Mouse (Mus musculus): Measurements from ENCODE around the gene Smim5.

Smim5 gene

GRCm38 (mm10) chr11:115920110-115920818, 20.5 kb downstream of the Smim5 start:
- intact Hi-C loops (cut with DNase I), result no loop called here

GRCm38 (mm10) chr11:115921986-115922385, 22.2 kb downstream of the Smim5 start:
- intact Hi-C loops (cut with DNase I), result no loop called here

GRCm38 (mm10) chr11:115929031-115929430, 29.3 kb downstream of the Smim5 start:
- intact Hi-C loops (cut with DNase I), result no loop called here

GRCm38 (mm10) chr11:115929818-115930217, 30.1 kb downstream of the Smim5 start:
- intact Hi-C loops (cut with DNase I), result loop anchor here (10.0 kb wide), 1 partner anchor 195 kb away; the partner anchor contains the start of gene Trim47

GRCm38 (mm10) chr11:115931235-115931634, 31.5 kb downstream of the Smim5 start:
- intact Hi-C loops (cut with DNase I), result loop anchor here (10.0 kb wide), 1 partner anchor 194 kb away; the partner anchor contains the start of gene Trim47

DNA sequence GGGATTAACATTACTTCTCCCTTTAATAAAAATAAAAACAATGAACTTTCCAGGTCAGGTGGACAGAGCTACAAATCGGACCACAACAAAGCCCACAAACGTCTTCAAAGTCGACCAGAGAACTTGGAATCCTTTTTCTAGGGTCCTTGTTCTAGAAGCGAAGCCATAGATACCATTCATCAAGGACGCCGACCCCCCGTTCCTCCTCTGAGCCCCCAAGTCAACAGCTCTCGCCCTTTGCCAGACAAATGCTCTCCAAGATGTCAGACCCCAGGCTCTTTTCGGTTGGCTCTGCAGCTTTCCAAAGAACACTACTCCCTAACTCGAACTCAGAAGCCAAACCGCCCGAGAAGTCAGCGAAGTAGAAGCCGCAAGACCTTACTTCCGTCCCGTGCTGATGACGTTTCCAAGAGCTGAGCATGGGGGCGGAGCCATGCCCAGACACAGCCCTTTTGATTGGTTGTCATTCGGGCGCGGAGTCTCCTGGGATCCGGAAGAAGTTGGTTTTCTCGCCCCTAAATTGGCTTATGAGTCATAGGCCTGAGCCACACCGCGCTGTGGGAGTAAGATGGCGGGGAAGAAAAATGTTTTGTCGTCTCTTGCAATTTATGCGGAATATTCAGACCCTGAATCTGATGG, 33.5 kb downstream of the Smim5 start, which contains the start of the genes Sap30bp and Recql5:
Gene Sap30bp, plus strand, starts transcription at position 175 of the 639 bp plus-strand sequence.
Gene Recql5, minus strand, starts transcription at position 370 of the 639 bp plus-strand sequence.
- intact Hi-C loops (cut with DNase I), result loop anchor here (10.0 kb wide), 1 partner anchor 192 kb away; the partner anchor contains the start of gene Trim47

GRCm38 (mm10) chr11:115933747-115934110, 34.0 kb downstream of the Smim5 start:
- intact Hi-C loops (cut with DNase I), result loop anchor here (10.0 kb wide), 1 partner anchor 191 kb away; the partner anchor contains the start of gene Trim47

GRCm38 (mm10) chr11:115939690-115940329, 40.0 kb downstream of the Smim5 start:
- intact Hi-C loops (cut with DNase I), result loop anchor here (1.0 to 10.0 kb wide), 2 partner anchors 59 to 185 kb away; partner anchors contain the start of gene Trim47

DNA sequence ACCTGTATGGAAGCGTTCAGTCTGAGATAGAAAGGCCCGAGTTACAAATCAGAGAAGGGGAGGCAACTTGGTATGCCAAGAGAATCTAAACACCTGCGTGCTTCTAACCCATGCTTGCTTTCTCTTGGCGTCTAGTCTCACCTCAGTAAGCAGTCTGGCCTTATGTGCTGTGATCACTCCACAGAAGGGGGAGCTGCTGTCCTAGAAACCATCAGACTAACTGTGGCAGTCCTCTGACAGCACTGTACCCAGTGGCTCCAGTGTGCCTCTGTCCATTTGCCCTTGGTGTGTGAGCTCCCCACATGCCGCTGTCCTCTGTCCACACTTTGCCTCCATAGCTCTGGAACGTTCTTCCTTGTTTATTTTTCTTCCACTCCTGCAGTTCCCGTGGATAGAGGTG, 42.2 kb downstream of the Smim5 start:
- intact Hi-C loops (cut with DNase I), result no loop called here

- intact Hi-C loops (cut with DNase I), result no loop called here
These were observed 45.5 kb downstream of the Smim5 start for GRCm38 (mm10) chr11:115945247-115945646.

- intact Hi-C loops (cut with DNase I), result no loop called here
These were observed 46.6 kb downstream of the Smim5 start for GRCm38 (mm10) chr11:115946221-115946828.

- intact Hi-C loops (cut with DNase I), result no loop called here
These were observed 48.5 kb downstream of the Smim5 start for GRCm38 (mm10) chr11:115948316-115948715.

GRCm38 (mm10) chr11:115950719-115951118, 51.0 kb downstream of the Smim5 start:
- intact Hi-C loops (cut with DNase I), result no loop called here

DNA sequence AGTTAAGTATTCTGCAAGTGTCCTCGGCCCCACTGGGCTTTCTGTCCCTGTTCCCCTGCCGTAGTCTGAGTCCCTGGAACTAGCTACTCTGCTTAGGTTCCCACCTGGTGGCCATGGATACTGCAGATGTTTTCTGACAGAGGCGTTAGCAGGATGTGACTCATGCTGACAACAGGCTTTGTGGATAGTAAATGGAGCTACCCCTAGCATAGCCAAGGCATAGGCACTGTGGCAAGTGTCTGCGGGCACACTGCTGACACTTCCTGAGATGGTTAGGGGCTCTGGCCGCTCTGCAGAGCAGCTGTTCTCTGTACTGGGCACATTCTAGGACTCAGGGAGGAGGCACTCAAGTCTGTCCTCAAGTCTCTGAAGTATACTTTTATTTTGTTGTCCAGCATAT, 54.9 kb downstream of the Smim5 start:
- intact Hi-C loops (cut with DNase I), result no loop called here

DNA sequence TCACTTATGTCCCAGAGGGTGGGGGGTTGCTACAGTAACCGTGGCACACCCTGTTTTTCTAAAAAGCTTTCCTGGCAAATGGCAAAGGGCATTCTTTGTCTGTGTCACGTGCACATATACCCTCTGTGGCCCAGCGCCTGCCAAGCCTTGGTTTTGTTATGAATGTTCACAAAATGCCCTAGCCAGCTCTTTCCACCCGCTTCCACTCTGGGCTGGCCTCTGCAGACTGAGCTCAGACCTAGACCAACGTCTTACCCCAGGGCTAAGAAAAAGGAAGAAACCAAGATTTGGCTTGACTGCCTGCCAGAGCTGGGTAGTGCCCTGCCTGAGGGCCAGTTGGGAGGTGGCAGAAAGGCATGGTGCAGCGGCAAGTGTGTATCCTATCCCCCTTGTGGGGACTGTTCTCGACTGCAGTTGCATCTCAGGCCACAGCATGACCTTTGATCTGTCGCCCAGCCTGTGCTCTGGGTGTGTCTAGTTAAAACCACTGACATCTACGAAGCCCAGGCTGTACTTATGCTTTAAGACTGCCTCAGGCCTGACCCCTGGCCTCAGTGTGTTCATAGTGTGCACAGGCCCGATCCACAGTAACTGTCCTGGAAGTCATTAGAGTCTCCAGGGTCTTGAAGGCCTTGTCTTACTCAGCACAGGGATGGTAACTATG, 55.6 kb downstream of the Smim5 start:
- intact Hi-C loops (cut with DNase I), result no loop called here

Data from adrenal gland (tissue).